Mouse (Mus musculus) embryonic facial prominence, embryonic 13.5 days (tissue): ENCODE measurements at regions not wholly inside any gene's neighbourhood (a gene's known extent, or its start where the extent isn't known, plus 50 kb on each side); places are given as distances from the start of the nearest gene placed in this dataset.

Experiments used
- ATAC-seq: fragments of 200-750 bp; cut with Nextera tagmentation; 2 replicates; pipeline ENCODE4 v1.8.0; 2017; ENCODE audit warnings: low read depth; ENCODE audit not compliant: insufficient number of reproducible peaks, insufficient read depth, low FRiP score, low TSS enrichment
- H3K27ac ChIP-seq: fragments of 300-500 bp; sonication (generic); 2 replicates; pipeline ENCODE4 v1.5.1; 2015; ENCODE audit warnings: moderate library complexity, mild to moderate bottlenecking, inconsistent platforms
- H3K27me3 ChIP-seq: fragments of 300-500 bp; sonication (generic); 2 replicates; pipeline ENCODE4 v1.6.1; 2015; ENCODE audit warnings: mild to moderate bottlenecking, inconsistent platforms
- H3K36me3 ChIP-seq: fragments of 300-500 bp; sonication (generic); 2 replicates; pipeline ENCODE4 v1.6.1; 2015; ENCODE audit warnings: mild to moderate bottlenecking, inconsistent platforms
- H3K4me1 ChIP-seq: fragments of 300-500 bp; sonication (generic); 2 replicates; pipeline ENCODE4 v1.6.1; 2015; ENCODE audit warnings: inconsistent platforms
- H3K4me2 ChIP-seq: fragments of 300-500 bp; sonication (generic); 2 replicates; pipeline ENCODE4 v1.6.1; 2015; ENCODE audit warnings: moderate library complexity, mild to moderate bottlenecking, inconsistent platforms
- H3K4me3 ChIP-seq: fragments of 300-500 bp; sonication (generic); 2 replicates; pipeline ENCODE4 v1.5.1; 2015; ENCODE audit warnings: mild to moderate bottlenecking, inconsistent platforms
- H3K9ac ChIP-seq: fragments of 300-500 bp; sonication (generic); 2 replicates; pipeline ENCODE4 v1.6.1; 2015; ENCODE audit warnings: mild to moderate bottlenecking, inconsistent platforms
- H3K9me3 ChIP-seq: fragments of 300-500 bp; sonication (generic); 2 replicates; pipeline ENCODE4 v1.6.1; 2016; ENCODE audit warnings: inconsistent platforms
- WGBS: fragments of 180-500 bp; shearing (Covaris S2); methylation state at CpG from one replicate; pipeline ENCODE4 v1.1.7; 2015; ENCODE audit warnings: mixed read lengths; 5-methylcytosine and 5-hydroxymethylcytosine counted together

- Histone ChIP-seq H3K4me2 (no peak overlapping the region), H3K27ac (no peak overlapping the region), H3K4me1 (peaks cover 5% of the 10 kb centered on the region; the same call in 1 of the 2 replicates), H3K4me3 (no peak overlapping the region), H3K27me3 (0 out of 2 replicates have a peak, but pooled peaks cover 4% of the 10 kb centered on the region), H3K9me3 (no peaks in the 10 kb centered on the region), H3K36me3 (no peaks in the 10 kb centered on the region), H3K9ac (no peak overlapping the region)
- ATAC-seq: no peak
- 96% methylated on average over 2 of the region's 2 CpGs for WGBS
Measured at GRCm38 (mm10) chr14:58628266-58628665, 514.4 kb downstream of the 1700129C05Rik start.

GRCm38 (mm10) chr14:58626506-58627256 lies 516.0 kb downstream of the 1700129C05Rik start:
- H3K27ac ChIP-seq: no peak overlapping the region
- WGBS: 57% methylated on average over 5 of the region's 5 CpGs
- no peak for ATAC-seq

GRCm38 (mm10) chr14:58620186-58620585 lies 522.5 kb downstream of the 1700129C05Rik start:
- Histone ChIP-seq H3K27ac (no peak overlapping the region), H3K4me3 (no peak overlapping the region), H3K4me2 (no peak overlapping the region), H3K9ac (no peak overlapping the region), H3K4me1 (peaks cover 8% of the 10 kb centered on the region), H3K9me3 (no peaks in the 10 kb centered on the region), H3K36me3 (no peaks in the 10 kb centered on the region), H3K27me3 (no peaks in the 10 kb centered on the region)
- no peak for ATAC-seq
- WGBS: 80% methylated on average over 2 of the region's 2 CpGs

More at GRCm38 (mm10) chr14:58626506-58627256, 516.0 kb downstream of the 1700129C05Rik start:
- Histone ChIP-seq H3K36me3 (no peaks in the 10 kb centered on the region), H3K9ac (no peak overlapping the region), H3K4me1 (peaks cover 5% of the 10 kb centered on the region; the same call in 1 of the 2 replicates), H3K9me3 (no peaks in the 10 kb centered on the region), H3K4me2 (no peak overlapping the region), H3K27me3 (0 out of 2 replicates have a peak, but pooled peaks cover 4% of the 10 kb centered on the region), H3K4me3 (no peak overlapping the region)

- no peaks in the 10 kb centered on the region for H3K27me3 ChIP-seq
- WGBS: 43% methylated on average over 10 of the region's 10 CpGs
- no peak overlapping the region for H3K4me2 ChIP-seq
- H3K9me3 ChIP-seq: no peaks in the 10 kb centered on the region
- no peaks in the 10 kb centered on the region for H3K36me3 ChIP-seq
- H3K4me3 ChIP-seq: no peak overlapping the region
- no peak for ATAC-seq
- no peak overlapping the region for H3K9ac ChIP-seq
- peaks cover 8% of the 10 kb centered on the region for H3K4me1 ChIP-seq
- no peak overlapping the region for H3K27ac ChIP-seq
Measured at GRCm38 (mm10) chr14:58617656-58618055, 525.0 kb downstream of the 1700129C05Rik start.

GRCm38 (mm10) chr14:58608216-58608615 lies 534.5 kb downstream of the 1700129C05Rik start:
- no peak for ATAC-seq
- H3K4me3 ChIP-seq: no peak overlapping the region

GRCm38 (mm10) chr14:58607734-58608133 lies 535.0 kb downstream of the 1700129C05Rik start:
- Histone ChIP-seq H3K9ac (no peak overlapping the region), H3K27me3 (no peaks in the 10 kb centered on the region), H3K4me1 (no peaks in the 10 kb centered on the region), H3K9me3 (no peaks in the 10 kb centered on the region), H3K36me3 (no peaks in the 10 kb centered on the region), H3K27ac (no peak overlapping the region), H3K4me2 (no peak overlapping the region), H3K4me3 (no peak overlapping the region)
- 61% methylated on average over 2 of the region's 2 CpGs for WGBS
- no peak for ATAC-seq

More at GRCm38 (mm10) chr14:58608216-58608615, 534.5 kb downstream of the 1700129C05Rik start:
- H3K4me2 ChIP-seq: no peak overlapping the region
- no peaks in the 10 kb centered on the region for H3K27me3 ChIP-seq
- H3K4me1 ChIP-seq: no peaks in the 10 kb centered on the region
- no peak overlapping the region for H3K9ac ChIP-seq
- no peak overlapping the region for H3K27ac ChIP-seq
- no peaks in the 10 kb centered on the region for H3K36me3 ChIP-seq
- 49% methylated on average over 4 of the region's 4 CpGs for WGBS
- H3K9me3 ChIP-seq: no peaks in the 10 kb centered on the region

GRCm38 (mm10) chr14:58605529-58605928 lies 535.2 kb downstream of the Fgf9 start:
- H3K27me3 ChIP-seq: no peaks in the 10 kb centered on the region
- no peak overlapping the region for H3K4me3 ChIP-seq
- no peaks in the 10 kb centered on the region for H3K36me3 ChIP-seq
- H3K27ac ChIP-seq: no peak overlapping the region
- no peak overlapping the region for H3K9ac ChIP-seq
- no peak for ATAC-seq
- H3K9me3 ChIP-seq: no peaks in the 10 kb centered on the region
- no peak overlapping the region for H3K4me2 ChIP-seq
- 63% methylated on average over 4 of the region's 4 CpGs for WGBS
- no peaks in the 10 kb centered on the region for H3K4me1 ChIP-seq

GRCm38 (mm10) chr14:58598867-58599266 lies 528.5 kb downstream of the Fgf9 start:
- H3K27ac ChIP-seq: no peak overlapping the region
- no peaks in the 10 kb centered on the region for H3K9me3 ChIP-seq
- no peaks in the 10 kb centered on the region for H3K4me1 ChIP-seq
- WGBS: 77% methylated on average over 3 of the region's 3 CpGs
- H3K4me2 ChIP-seq: no peak overlapping the region
- H3K27me3 ChIP-seq: no peaks in the 10 kb centered on the region
- no peak for ATAC-seq
- H3K9ac ChIP-seq: no peak overlapping the region
- no peak overlapping the region for H3K4me3 ChIP-seq
- no peaks in the 10 kb centered on the region for H3K36me3 ChIP-seq

- no peak overlapping the region for H3K27ac ChIP-seq
- H3K36me3 ChIP-seq: no peaks in the 10 kb centered on the region
- WGBS: 46% methylated on average over 2 of the region's 2 CpGs
- no peaks in the 10 kb centered on the region for H3K27me3 ChIP-seq
- no peaks in the 10 kb centered on the region for H3K4me1 ChIP-seq
- no peak overlapping the region for H3K9ac ChIP-seq
- no peak for ATAC-seq
- H3K4me2 ChIP-seq: no peak overlapping the region
- no peaks in the 10 kb centered on the region for H3K9me3 ChIP-seq
- no peak overlapping the region for H3K4me3 ChIP-seq
Measured at GRCm38 (mm10) chr14:58597810-58598209, 527.5 kb downstream of the Fgf9 start.

- Histone ChIP-seq H3K9me3 (no peaks in the 10 kb centered on the region), H3K9ac (no peak overlapping the region), H3K4me2 (no peak overlapping the region), H3K27ac (no peak overlapping the region), H3K27me3 (no peaks in the 10 kb centered on the region), H3K4me1 (no peaks in the 10 kb centered on the region), H3K4me3 (no peak overlapping the region), H3K36me3 (no peaks in the 10 kb centered on the region)
- 89% methylated on average over 2 of the region's 2 CpGs for WGBS
- ATAC-seq: no peak
Measured at GRCm38 (mm10) chr14:58596936-58597335, 526.6 kb downstream of the Fgf9 start.

- no peak for ATAC-seq
- no peaks in the 10 kb centered on the region for H3K36me3 ChIP-seq
- H3K9me3 ChIP-seq: no peaks in the 10 kb centered on the region
- H3K27ac ChIP-seq: no peak overlapping the region
- WGBS: 91% methylated on average over 5 of the region's 5 CpGs
- no peak overlapping the region for H3K4me3 ChIP-seq
- no peaks in the 10 kb centered on the region for H3K27me3 ChIP-seq
- no peaks in the 10 kb centered on the region for H3K4me1 ChIP-seq
- H3K9ac ChIP-seq: no peak overlapping the region
- no peak overlapping the region for H3K4me2 ChIP-seq
Measured at GRCm38 (mm10) chr14:58581806-58582205, 511.5 kb downstream of the Fgf9 start.

GRCm38 (mm10) chr14:58570021-58570420 lies 499.7 kb downstream of the Fgf9 start:
- H3K4me3 ChIP-seq: no peak overlapping the region
- 85% methylated on average over 2 of the region's 2 CpGs for WGBS
- H3K36me3 ChIP-seq: no peaks in the 10 kb centered on the region
- H3K9ac ChIP-seq: no peak overlapping the region
- H3K4me2 ChIP-seq: no peak overlapping the region
- no peaks in the 10 kb centered on the region for H3K27me3 ChIP-seq
- H3K4me1 ChIP-seq: no peaks in the 10 kb centered on the region
- ATAC-seq: no peak
- H3K27ac ChIP-seq: no peak overlapping the region
- H3K9me3 ChIP-seq: no peaks in the 10 kb centered on the region
